ENCODE assay signal across 14 mouse cellular contexts in the genomic region with DNA sequence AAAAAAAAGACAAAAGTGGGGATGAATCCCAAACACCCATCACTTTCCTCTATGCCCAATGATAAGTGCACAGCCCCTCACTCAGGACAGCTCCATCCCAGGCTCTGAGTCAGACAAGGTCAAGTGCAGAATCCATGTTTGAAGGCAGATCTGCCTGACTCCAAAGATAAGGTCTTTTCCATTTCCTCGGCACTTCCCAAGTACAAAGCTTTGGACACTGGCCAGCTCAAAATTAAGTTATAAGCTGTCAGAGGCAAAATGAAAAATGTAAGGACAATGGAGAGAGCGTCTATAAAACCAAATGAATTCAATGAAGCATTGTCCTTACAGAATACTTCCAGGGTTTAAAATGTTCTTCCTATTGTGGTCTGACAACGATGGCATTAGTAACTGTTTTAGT.
"Had no signal": no experiment of that assay in that cellular context is flagged by ENCODE, and none has a peak within 500 bp of the region (broad histone marks: within the 10 kb centered on the region; RNA-seq: fewer than 3 reads in every experiment).

No protein-coding gene starts in this region.

- ATAC-seq: inflammation-experienced regulatory T-cells, adult 6 months; intestine, postnatal 0 days; liver, postnatal 0 days had no signal

- H3K36me3 ChIP-seq: kidney, embryonic 15.5 days; limb, embryonic 12.5 days; liver, embryonic 13.5 days; midbrain, embryonic 12.5 days had no signal

- DNase-seq: kidney, postnatal 4 days; liver; liver, embryonic 13.5 days; liver, postnatal 0 days; right cerebral cortex, adult 18-20 months; right cerebral cortex, postnatal 25 days had no signal

- H3K9me3 ChIP-seq: kidney, embryonic 15.5 days; limb, embryonic 12.5 days; liver, embryonic 13.5 days; megakaryocyte, embryonic 14.5 days; midbrain, embryonic 12.5 days had no signal

- H3K27ac ChIP-seq: kidney, embryonic 15.5 days; layer of hippocampus, adult 2 months; limb, embryonic 12.5 days; liver, embryonic 13.5 days; macrophage; midbrain, embryonic 12.5 days had no signal

- H3K27me3 ChIP-seq: kidney, embryonic 15.5 days; limb, embryonic 12.5 days; liver, embryonic 13.5 days; megakaryocyte, embryonic 14.5 days; midbrain, embryonic 12.5 days had no signal

- H3K4me3 ChIP-seq: kidney, embryonic 15.5 days; layer of hippocampus, adult 2 months; limb, embryonic 12.5 days; liver, embryonic 13.5 days; megakaryocyte, embryonic 14.5 days; midbrain, embryonic 12.5 days had no signal

- H3K4me2 ChIP-seq: kidney, embryonic 15.5 days; limb, embryonic 12.5 days; liver, embryonic 13.5 days; midbrain, embryonic 12.5 days had no signal

- H3K4me1 ChIP-seq: kidney, embryonic 15.5 days; limb, embryonic 12.5 days; liver, embryonic 13.5 days; megakaryocyte, embryonic 14.5 days; midbrain, embryonic 12.5 days had no signal

- H3K9ac ChIP-seq: kidney, embryonic 15.5 days; limb, embryonic 12.5 days; liver, embryonic 13.5 days; liver, postnatal 0 days; midbrain, embryonic 12.5 days had no signal
